Mouse (Mus musculus): ENCODE results near the gene Mylk2. TPM values are rescaled to one million over a fixed set of nuclear protein-coding genes. Genes with fewer than 3 reads are reported as not detected.

The Mylk2 gene
- polyA plus RNA-seq, 1 experiment from 2014 or later: 0.08 TPM

DNA sequence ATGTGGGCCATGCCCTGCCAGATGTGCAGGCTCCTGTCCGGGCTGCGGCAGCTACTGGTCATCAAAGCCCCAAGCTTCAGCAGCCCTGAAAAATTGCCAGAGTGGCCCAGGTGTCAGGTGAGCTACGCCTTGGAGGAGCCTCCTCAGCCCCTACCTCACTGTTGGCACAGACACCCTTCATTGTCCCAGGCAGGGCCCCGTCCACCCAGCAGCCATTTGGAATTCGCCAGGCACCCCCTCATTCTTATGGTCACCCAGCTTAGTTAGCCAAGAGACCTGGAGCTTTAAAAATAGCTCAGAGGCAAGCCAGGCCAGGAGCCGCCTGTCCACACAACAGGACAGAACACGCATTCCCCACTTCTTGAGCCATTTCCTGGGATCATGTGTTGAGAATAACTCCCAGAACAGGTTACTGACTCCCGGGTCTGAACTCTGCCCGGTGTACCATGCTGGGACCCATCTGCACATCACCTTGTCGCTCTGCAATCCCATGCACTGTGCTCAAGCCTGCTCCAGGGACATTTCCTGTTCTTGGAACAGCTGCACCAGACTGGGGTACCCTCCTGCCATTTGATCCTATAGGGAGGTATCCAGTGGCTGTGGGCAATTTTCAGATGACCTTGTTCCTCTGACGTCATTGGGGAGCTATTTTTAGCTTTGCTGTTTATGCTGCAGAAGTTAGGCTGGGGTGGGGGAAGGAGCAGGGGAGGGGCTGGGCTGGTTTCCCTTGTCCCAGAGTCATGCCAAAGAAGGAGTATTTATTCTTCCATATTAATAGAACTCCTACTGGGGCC, 5.9 kb upstream of the Mylk2 start:
- Histone ChIP-seq H3K4me3 (ENCODE audit: low read depth, low read length) (no peak overlapping the region), H3K4me1 (ENCODE audit: control insufficient read depth, insufficient read depth, low read length) (peaks cover 2% of the 10 kb centered on the region; the same call in 1 of the 2 replicates), H3K27ac (replicated peaks; ENCODE audit: low read depth, low read length) (no peak overlapping the region), H3K9ac (replicated peaks; ENCODE audit: low read length) (no peak overlapping the region), H3K4me2 (ENCODE audit: low read depth, low read length) (no peak overlapping the region; the same call in 1 of the 2 replicates), H3K36me3 (replicated peaks; ENCODE audit: control insufficient read depth, insufficient read depth, low read depth, low read length) (no peaks in the 10 kb centered on the region), H3K27me3 (ENCODE audit: control insufficient read depth, insufficient read depth, low read length) (no peaks in the 10 kb centered on the region), H3K9me3 (replicated peaks; ENCODE audit: control insufficient read depth, low read length) (no peaks in the 10 kb centered on the region)
- DNase-seq (ENCODE audit: low spot score) (peak; percentile 74), ATAC-seq (replicated peaks; ENCODE audit: insufficient number of reproducible peaks, low FRiP score, low TSS enrichment, low read depth) (peak; percentile 48; the same call in 1 of the 2 replicates)
- WGBS: 38% methylated on average over 11 of the region's 11 CpGs

GRCm38 (mm10) chr2:152906274-152907037, 4.7 kb upstream of the Mylk2 start:
- DNase-seq (ENCODE audit: low spot score) (no peak), ATAC-seq (replicated peaks; ENCODE audit: insufficient number of reproducible peaks, low FRiP score, low TSS enrichment, low read depth) (no peak)
- H3K27ac ChIP-seq (replicated peaks; ENCODE audit: low read depth, low read length): no peak overlapping the region
- WGBS: 62% methylated on average over 9 of the region's 9 CpGs
- no peak overlapping the region for H3K4me3 ChIP-seq (ENCODE audit: low read depth, low read length)
- no peak overlapping the region for H3K9ac ChIP-seq (replicated peaks; ENCODE audit: low read length)
- peaks cover 2% of the 10 kb centered on the region; the same call in 1 of the 2 replicates for H3K4me1 ChIP-seq (ENCODE audit: control insufficient read depth, insufficient read depth, low read length)
- H3K9me3 ChIP-seq (replicated peaks; ENCODE audit: control insufficient read depth, low read length): no peaks in the 10 kb centered on the region
- H3K36me3 ChIP-seq (replicated peaks; ENCODE audit: control insufficient read depth, insufficient read depth, low read depth, low read length): no peaks in the 10 kb centered on the region
- H3K27me3 ChIP-seq (ENCODE audit: control insufficient read depth, insufficient read depth, low read length): peaks cover 2% of the 10 kb centered on the region; the same call in 1 of the 2 replicates
- no peak overlapping the region for H3K4me2 ChIP-seq (ENCODE audit: low read depth, low read length)

- H3K27ac ChIP-seq (replicated peaks; ENCODE audit: low read depth, low read length): no peak overlapping the region
- ATAC-seq (replicated peaks; ENCODE audit: insufficient number of reproducible peaks, low FRiP score, low TSS enrichment, low read depth) (no peak), DNase-seq (ENCODE audit: low spot score) (no peak)
- no peaks in the 10 kb centered on the region for H3K36me3 ChIP-seq (replicated peaks; ENCODE audit: control insufficient read depth, insufficient read depth, low read depth, low read length)
- no peak overlapping the region for H3K4me2 ChIP-seq (ENCODE audit: low read depth, low read length)
- no peaks in the 10 kb centered on the region for H3K9me3 ChIP-seq (replicated peaks; ENCODE audit: control insufficient read depth, low read length)
- 44% methylated on average over 14 of the region's 14 CpGs for WGBS
- H3K4me3 ChIP-seq (ENCODE audit: low read depth, low read length): no peak overlapping the region
- peaks cover 2% of the 10 kb centered on the region; the same call in 1 of the 2 replicates for H3K4me1 ChIP-seq (ENCODE audit: control insufficient read depth, insufficient read depth, low read length)
- H3K9ac ChIP-seq (replicated peaks; ENCODE audit: low read length): no peak overlapping the region
- H3K27me3 ChIP-seq (ENCODE audit: control insufficient read depth, insufficient read depth, low read length): peaks cover 2% of the 10 kb centered on the region; the same call in 1 of the 2 replicates
Measured at GRCm38 (mm10) chr2:152907114-152907943, 3.8 kb upstream of the Mylk2 start.

DNA sequence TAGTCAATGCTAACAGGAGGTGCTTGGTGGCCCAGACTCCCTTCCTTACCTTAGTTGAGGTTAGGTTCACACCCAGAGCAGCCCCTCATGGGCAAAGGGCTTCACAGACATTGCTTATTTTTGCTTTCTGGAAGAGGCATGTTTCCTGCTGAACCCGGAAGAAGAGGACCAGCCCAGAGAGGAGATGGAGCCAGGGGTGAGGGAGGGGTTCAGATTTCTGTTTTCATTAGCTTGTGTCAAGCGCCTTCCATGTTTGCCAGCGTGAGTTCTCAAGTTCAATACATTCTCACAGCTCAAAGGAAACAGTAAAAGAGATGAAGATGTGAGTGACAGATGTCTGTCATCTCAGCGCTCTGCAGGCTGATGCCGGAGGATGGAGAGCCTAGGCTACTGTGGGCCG, 1.3 kb upstream of the Mylk2 start:
- WGBS: 70% methylated on average over 6 of the region's 6 CpGs
- ATAC-seq (replicated peaks; ENCODE audit: insufficient number of reproducible peaks, low FRiP score, low TSS enrichment, low read depth) (no peak), DNase-seq (ENCODE audit: low spot score) (no peak)
- Histone ChIP-seq H3K9me3 (replicated peaks; ENCODE audit: control insufficient read depth, low read length) (no peaks in the 10 kb centered on the region), H3K27ac (replicated peaks; ENCODE audit: low read depth, low read length) (no peak overlapping the region), H3K36me3 (replicated peaks; ENCODE audit: control insufficient read depth, insufficient read depth, low read depth, low read length) (no peaks in the 10 kb centered on the region), H3K4me3 (ENCODE audit: low read depth, low read length) (no peak overlapping the region), H3K4me2 (ENCODE audit: low read depth, low read length) (no peak overlapping the region), H3K9ac (replicated peaks; ENCODE audit: low read length) (no peak overlapping the region), H3K4me1 (ENCODE audit: control insufficient read depth, insufficient read depth, low read length) (no peaks in the 10 kb centered on the region), H3K27me3 (ENCODE audit: control insufficient read depth, insufficient read depth, low read length) (peaks cover 10% of the 10 kb centered on the region)

- Histone ChIP-seq H3K27me3 (ENCODE audit: control insufficient read depth, insufficient read depth, low read length) (peaks cover 10% of the 10 kb centered on the region), H3K27ac (replicated peaks; ENCODE audit: low read depth, low read length) (no peak overlapping the region), H3K9me3 (replicated peaks; ENCODE audit: control insufficient read depth, low read length) (no peaks in the 10 kb centered on the region), H3K36me3 (replicated peaks; ENCODE audit: control insufficient read depth, insufficient read depth, low read depth, low read length) (no peaks in the 10 kb centered on the region), H3K4me2 (ENCODE audit: low read depth, low read length) (no peak overlapping the region), H3K9ac (replicated peaks; ENCODE audit: low read length) (no peak overlapping the region), H3K4me1 (ENCODE audit: control insufficient read depth, insufficient read depth, low read length) (no peaks in the 10 kb centered on the region), H3K4me3 (ENCODE audit: low read depth, low read length) (no peak overlapping the region)
- ATAC-seq (replicated peaks; ENCODE audit: insufficient number of reproducible peaks, low FRiP score, low TSS enrichment, low read depth): no peak
- 27% methylated on average over 6 of the region's 6 CpGs for WGBS
- DNase-seq (ENCODE audit: low spot score): no peak
Measured at GRCm38 (mm10) chr2:152911432-152911831, 280 bp downstream of the Mylk2 start.

DNA sequence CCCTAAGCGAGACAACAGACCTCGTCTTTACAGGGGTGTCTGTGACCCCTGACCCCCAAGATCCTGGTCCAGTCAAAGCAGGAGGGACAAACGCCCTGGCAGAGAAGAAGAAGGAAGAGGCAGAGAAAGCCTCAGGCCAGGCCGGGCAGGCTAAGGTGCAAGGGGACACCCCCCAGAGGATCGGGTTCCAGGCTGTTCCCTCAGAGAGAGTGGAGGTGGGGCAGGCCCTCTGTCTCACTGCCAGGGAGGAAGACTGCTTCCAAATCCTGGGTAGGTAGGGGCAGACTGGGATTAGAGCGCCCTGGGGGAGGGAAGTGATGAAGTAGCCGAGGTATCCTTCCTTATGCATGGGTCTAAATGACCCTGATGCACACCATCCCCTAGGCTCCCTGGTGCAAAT, 2.3 kb downstream of the Mylk2 start:
- Histone ChIP-seq H3K4me3 (ENCODE audit: low read depth, low read length) (no peak overlapping the region), H3K9me3 (replicated peaks; ENCODE audit: control insufficient read depth, low read length) (no peaks in the 10 kb centered on the region), H3K27ac (replicated peaks; ENCODE audit: low read depth, low read length) (no peak overlapping the region), H3K36me3 (replicated peaks; ENCODE audit: control insufficient read depth, insufficient read depth, low read depth, low read length) (no peaks in the 10 kb centered on the region), H3K27me3 (ENCODE audit: control insufficient read depth, insufficient read depth, low read length) (peaks cover 10% of the 10 kb centered on the region), H3K4me2 (ENCODE audit: low read depth, low read length) (no peak overlapping the region), H3K9ac (replicated peaks; ENCODE audit: low read length) (no peak overlapping the region), H3K4me1 (ENCODE audit: control insufficient read depth, insufficient read depth, low read length) (no peaks in the 10 kb centered on the region)
- WGBS: 24% methylated on average over 7 of the region's 7 CpGs
- ATAC-seq (replicated peaks; ENCODE audit: insufficient number of reproducible peaks, low FRiP score, low TSS enrichment, low read depth) (no peak), DNase-seq (ENCODE audit: low spot score) (no peak)

DNA sequence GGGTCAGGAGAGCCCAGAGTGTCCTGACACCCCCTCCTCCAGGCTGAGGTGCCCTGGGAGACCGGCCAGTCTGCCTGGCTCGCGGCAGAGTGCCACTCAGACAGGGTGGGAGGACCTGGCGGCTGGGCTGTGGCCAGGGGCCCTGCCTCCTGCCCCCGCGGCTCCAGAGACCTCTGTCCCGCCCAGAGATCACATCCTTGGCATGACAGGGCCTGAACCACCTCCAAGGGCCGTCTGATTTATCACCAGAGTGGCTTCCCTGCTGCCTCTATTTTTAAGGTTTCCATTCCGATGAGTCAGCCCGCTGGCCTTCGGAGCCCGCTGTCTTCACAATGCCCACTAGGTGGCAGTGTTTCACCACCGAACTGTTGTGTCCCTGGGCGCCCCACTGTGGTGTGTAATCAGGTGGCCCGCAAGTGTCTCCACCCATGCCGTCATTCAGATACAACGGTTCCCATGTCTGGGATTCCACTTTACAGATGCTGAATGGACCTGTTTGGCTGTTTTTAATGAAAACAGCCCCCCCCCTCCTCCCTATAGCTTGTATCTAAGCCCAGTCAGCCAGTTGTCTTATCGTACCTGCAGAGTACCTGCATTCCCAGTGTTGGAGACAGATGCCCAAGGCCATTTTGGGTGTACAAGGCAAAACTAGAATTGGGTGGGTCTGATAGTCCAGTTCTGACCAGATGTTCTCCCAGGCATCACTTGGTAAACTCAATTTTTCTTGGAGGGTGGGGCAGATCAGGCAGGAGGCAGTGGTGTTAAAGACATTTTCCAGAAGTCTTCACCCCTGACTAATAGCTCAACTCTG, 3.4 kb downstream of the Mylk2 start:
- H3K9me3 ChIP-seq (replicated peaks; ENCODE audit: control insufficient read depth, low read length): no peaks in the 10 kb centered on the region
- peaks cover 10% of the 10 kb centered on the region for H3K27me3 ChIP-seq (ENCODE audit: control insufficient read depth, insufficient read depth, low read length)
- H3K4me3 ChIP-seq (ENCODE audit: low read depth, low read length): 0 out of 2 replicates have a peak overlapping the region, but pooled peaks have one; percentile 5
- DNase-seq (ENCODE audit: low spot score) (peak; percentile 93), ATAC-seq (replicated peaks; ENCODE audit: insufficient number of reproducible peaks, low FRiP score, low TSS enrichment, low read depth) (peak; percentile 50; the same call in 1 of the 2 replicates)
- peak overlapping the region; percentile 21 for H3K4me2 ChIP-seq (ENCODE audit: low read depth, low read length)
- no peaks in the 10 kb centered on the region for H3K4me1 ChIP-seq (ENCODE audit: control insufficient read depth, insufficient read depth, low read length)
- no peak overlapping the region for H3K27ac ChIP-seq (replicated peaks; ENCODE audit: low read depth, low read length)
- H3K9ac ChIP-seq (replicated peaks; ENCODE audit: low read length): no peak overlapping the region
- H3K36me3 ChIP-seq (replicated peaks; ENCODE audit: control insufficient read depth, insufficient read depth, low read depth, low read length): no peaks in the 10 kb centered on the region
- 5% methylated on average over 18 of the region's 18 CpGs for WGBS
